Mouse (Mus musculus): ENCODE measurements around the gene Tpgs1. TPM values are rescaled to one million over a fixed set of nuclear protein-coding genes. Genes with fewer than 3 reads are reported as not detected.

Gene Tpgs1
- total and polyA plus RNA-seq, 3 experiments: 42.0 to 58.9 (median 42.8) TPM

DNA sequence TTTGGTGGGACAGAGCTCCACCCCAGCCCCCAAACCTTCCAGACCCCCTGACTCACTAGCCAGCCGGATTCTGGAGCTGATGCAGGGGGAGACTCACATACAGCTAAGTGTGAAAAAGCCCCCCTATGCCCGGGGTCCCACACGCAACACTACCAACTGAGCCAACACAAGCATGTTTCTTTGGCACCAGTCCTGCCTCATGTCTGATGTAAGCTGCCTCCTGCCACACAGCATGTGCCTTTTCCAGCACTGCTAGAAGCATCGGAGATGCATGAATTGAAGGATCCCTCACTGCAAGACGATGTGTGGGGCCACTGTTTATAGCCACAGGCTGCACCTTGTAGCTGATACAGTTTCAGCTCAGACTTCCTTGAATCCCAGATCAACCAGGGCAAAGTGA lies 40.8 kb upstream of the Tpgs1 start:
- no peak for DNase-seq (ENCODE audit: extremely low read depth)
- no peaks in the 10 kb centered on the region for H3K4me1 ChIP-seq (ENCODE audit: control insufficient read depth in 1 of 2, insufficient read depth in 2 of 2)
- no peak overlapping the region for H3K27ac ChIP-seq (ENCODE audit: insufficient read depth, low read depth)
- no peaks in the 10 kb centered on the region for H3K36me3 ChIP-seq (replicated peaks in 1 of 2; ENCODE audit: control insufficient read depth in 1 of 2, insufficient read depth in 1 of 2, low read length in 1 of 2)
- no peaks in the 10 kb centered on the region for H3K79me2 ChIP-seq (replicated peaks; ENCODE audit: control insufficient read depth, extremely low read depth, insufficient read depth, poor library complexity, severe bottlenecking)
- H3K27me3 ChIP-seq (replicated peaks): peaks cover 94% of the 10 kb centered on the region
- dilution Hi-C loops (cut with MboI; ENCODE audit: extremely low pct_ligation_motif_present, extremely low pct_unique_long_range_greater_than_20kb, low sequenced_read_pairs): no loop called here
- H3K9me3 ChIP-seq (replicated peaks; ENCODE audit: low read length): peaks cover 5% of the 10 kb centered on the region
- TF ChIP-seq JUN (IDR thresholded peaks at IDR 0.05; ENCODE audit: insufficient read depth, low read depth, low read length): no peak
- TF ChIP-seq EP300 (IDR thresholded peaks at IDR 0.05; ENCODE audit: low read length): no peak
- TF ChIP-seq GABPA (IDR thresholded peaks at IDR 0.05; ENCODE audit: insufficient replicate concordance, low read depth, low read length): no peak
- TF ChIP-seq SMC3 (IDR thresholded peaks at IDR 0.05; ENCODE audit: low read depth, low read length): no peak
- TF ChIP-seq ELF1 (IDR thresholded peaks at IDR 0.05; ENCODE audit: low read depth, low read length): no peak
- TF ChIP-seq MXI1 (IDR thresholded peaks at IDR 0.05; ENCODE audit: low read depth, low read length): no peak
- no peak for TF ChIP-seq UBTF (IDR thresholded peaks at IDR 0.05; ENCODE audit: low read depth, low read length)
- in situ Hi-C loops (cut with MboI; ENCODE audit: low pct_ligation_motif_present, low pct_unique_long_range_greater_than_20kb, low sequenced_read_pairs): no loop called here
- H3K9ac ChIP-seq (ENCODE audit: insufficient read depth, low read depth): no peak overlapping the region
- H3K4me2 ChIP-seq (ENCODE audit: insufficient read depth, low read depth, poor library complexity, severe bottlenecking): no peak overlapping the region
- no peak overlapping the region for H3K4me3 ChIP-seq (replicated peaks in 1 of 3; ENCODE audit: low read depth in 2 of 3, low read length in 2 of 3, poor library complexity in 1 of 3)

DNA sequence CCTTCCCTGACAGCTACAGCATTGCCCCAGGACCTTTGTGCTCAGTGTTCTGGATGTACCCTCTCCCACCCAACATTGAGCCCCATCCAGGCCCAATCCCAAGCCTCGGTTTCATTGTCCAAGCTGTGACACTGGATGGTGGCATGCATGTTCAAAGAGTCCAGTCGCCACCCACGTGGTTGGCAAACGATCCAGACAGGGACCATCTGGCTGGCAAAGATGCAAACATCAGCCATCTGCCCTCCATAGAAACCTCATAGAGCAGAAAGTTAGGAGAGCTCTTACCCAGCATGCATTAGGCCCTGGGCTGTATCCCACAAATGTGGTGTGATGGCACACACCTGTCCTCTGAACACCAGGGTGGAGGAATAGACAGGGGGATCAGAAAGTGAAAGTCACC lies 37.7 kb upstream of the Tpgs1 start:
- no peak overlapping the region for H3K27ac ChIP-seq (ENCODE audit: insufficient read depth, low read depth)
- dilution Hi-C loops (cut with MboI; ENCODE audit: extremely low pct_ligation_motif_present, extremely low pct_unique_long_range_greater_than_20kb, low sequenced_read_pairs): no loop called here
- no peak for TF ChIP-seq ZMIZ1 (IDR thresholded peaks at IDR 0.05; ENCODE audit: low read depth, low read length)
- TF ChIP-seq SMC3 (IDR thresholded peaks at IDR 0.05; ENCODE audit: low read depth, low read length): no peak
- TF ChIP-seq NELFE (IDR thresholded peaks at IDR 0.05; ENCODE audit: low read depth, low read length): no peak
- TF ChIP-seq SIN3A (IDR thresholded peaks at IDR 0.05; ENCODE audit: low read length): no peak
- TF ChIP-seq BHLHE40 (IDR thresholded peaks at IDR 0.05; ENCODE audit: low read depth, low read length): no peak
- TF ChIP-seq MAFK (IDR thresholded peaks at IDR 0.05; ENCODE audit: insufficient replicate concordance, low read length): no peak
- TF ChIP-seq GABPA (IDR thresholded peaks at IDR 0.05; ENCODE audit: insufficient replicate concordance, low read depth, low read length): no peak
- no peak for TF ChIP-seq CTCF (conservative IDR thresholded peaks at IDR 0.05 in 1 of 2, IDR thresholded peaks at IDR 0.05 in 1 of 2; ENCODE audit: low read depth in 2 of 2, low read length in 2 of 2)
- peaks cover 92% of the 10 kb centered on the region for H3K27me3 ChIP-seq (replicated peaks)
- no peak overlapping the region for H3K4me2 ChIP-seq (ENCODE audit: insufficient read depth, low read depth, poor library complexity, severe bottlenecking)
- in situ Hi-C loops (cut with MboI; ENCODE audit: low pct_ligation_motif_present, low pct_unique_long_range_greater_than_20kb, low sequenced_read_pairs): no loop called here
- no peak for DNase-seq (ENCODE audit: extremely low read depth)
- peaks cover 5% of the 10 kb centered on the region for H3K9me3 ChIP-seq (replicated peaks; ENCODE audit: low read length)
- no peak overlapping the region for H3K9ac ChIP-seq (ENCODE audit: insufficient read depth, low read depth)
- no peak overlapping the region for H3K4me3 ChIP-seq (replicated peaks in 1 of 3; ENCODE audit: low read depth in 2 of 3, low read length in 2 of 3, poor library complexity in 1 of 3)
- 0 out of 4 replicates have a peak, but pooled peaks cover 0 to 2% of the 10 kb centered on the region in 2 experiments for H3K4me1 ChIP-seq (ENCODE audit: control insufficient read depth in 1 of 2, insufficient read depth in 2 of 2)
- no peaks in the 10 kb centered on the region for H3K79me2 ChIP-seq (replicated peaks; ENCODE audit: control insufficient read depth, extremely low read depth, insufficient read depth, poor library complexity, severe bottlenecking)
- H3K36me3 ChIP-seq (replicated peaks in 1 of 2; ENCODE audit: control insufficient read depth in 1 of 2, insufficient read depth in 1 of 2, low read length in 1 of 2): no peaks in the 10 kb centered on the region
